Mouse (Mus musculus): ENCODE data around the gene Rbm38.

Gene Rbm38

DNA sequence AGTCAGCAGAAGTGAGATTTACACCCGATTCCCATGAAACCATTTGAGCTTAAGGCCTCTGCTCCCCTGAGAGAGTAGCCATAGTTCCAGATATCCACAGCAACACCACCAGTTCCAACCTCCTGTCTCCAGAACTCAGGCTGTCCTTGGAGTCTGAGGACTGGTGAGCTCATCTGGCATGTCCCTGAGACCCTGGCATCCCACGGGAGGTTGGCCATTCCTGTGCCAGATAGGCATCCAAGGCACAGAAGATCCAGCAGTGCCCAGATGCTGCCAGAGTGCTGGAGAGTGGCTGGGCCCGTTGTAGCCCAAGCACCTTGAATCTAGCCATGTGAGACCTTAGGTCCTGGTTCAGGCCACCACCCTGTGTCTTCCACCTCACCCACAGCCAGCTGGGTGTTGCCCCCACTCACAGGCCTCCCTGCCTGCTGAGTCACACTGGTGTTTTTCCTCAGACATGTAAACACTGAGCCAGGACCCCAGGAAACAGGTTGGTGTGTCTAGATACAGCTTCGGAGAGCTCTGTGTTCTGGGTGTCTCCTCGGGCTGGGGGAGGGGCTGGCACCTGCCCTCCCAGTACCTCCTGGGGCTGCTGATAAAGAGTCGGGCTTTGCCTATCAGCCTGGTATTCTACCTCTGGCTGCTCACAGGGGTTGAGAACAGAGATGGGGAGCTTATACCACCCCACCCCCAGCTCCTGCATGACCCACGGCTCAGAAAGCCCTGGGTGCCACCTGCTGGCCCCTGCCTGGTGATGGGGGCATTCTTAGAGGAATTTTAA lies 17.7 kb downstream of the Rbm38 start:
- no peak for DNase-seq

DNA sequence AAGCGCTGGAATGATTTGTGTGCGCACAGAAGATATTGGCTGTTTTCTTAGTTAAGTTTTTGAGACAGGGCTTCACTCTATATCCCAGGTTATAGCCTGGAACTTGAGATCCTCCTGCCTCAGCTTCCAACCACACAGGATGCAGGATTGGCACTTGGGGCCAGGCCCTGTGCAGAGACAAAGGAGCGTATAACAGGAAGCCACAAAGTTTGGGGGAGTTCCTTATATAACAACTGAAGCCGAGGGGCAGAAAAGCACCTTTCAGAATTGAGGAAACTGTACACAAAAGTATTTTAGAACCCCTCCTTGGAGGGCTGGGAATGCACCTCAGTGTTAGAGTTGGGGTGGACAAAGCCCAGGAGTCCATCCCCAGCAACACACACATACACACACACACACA lies 18.7 kb downstream of the Rbm38 start:
- no peak for DNase-seq

DNA sequence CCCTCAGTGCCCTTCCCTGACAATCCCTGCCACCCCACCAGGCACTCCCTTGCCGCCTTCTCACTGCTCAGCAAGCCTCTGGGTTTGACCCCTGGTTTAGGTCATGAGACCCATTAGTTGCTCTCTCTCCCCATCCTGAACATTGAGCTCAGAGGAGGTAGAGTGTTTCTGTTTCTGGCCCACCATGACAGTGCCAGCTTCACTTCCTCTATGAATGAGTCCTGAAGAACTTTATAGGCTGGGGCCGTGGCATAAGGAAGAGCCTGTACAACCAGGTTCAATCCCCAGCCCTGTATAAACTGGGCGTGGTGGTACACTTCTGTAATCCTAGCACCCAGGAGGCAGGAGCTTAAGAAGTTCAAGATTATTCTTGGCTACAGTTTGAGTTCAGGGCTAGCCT lies 20.5 kb downstream of the Rbm38 start:
- no peak for DNase-seq

DNA sequence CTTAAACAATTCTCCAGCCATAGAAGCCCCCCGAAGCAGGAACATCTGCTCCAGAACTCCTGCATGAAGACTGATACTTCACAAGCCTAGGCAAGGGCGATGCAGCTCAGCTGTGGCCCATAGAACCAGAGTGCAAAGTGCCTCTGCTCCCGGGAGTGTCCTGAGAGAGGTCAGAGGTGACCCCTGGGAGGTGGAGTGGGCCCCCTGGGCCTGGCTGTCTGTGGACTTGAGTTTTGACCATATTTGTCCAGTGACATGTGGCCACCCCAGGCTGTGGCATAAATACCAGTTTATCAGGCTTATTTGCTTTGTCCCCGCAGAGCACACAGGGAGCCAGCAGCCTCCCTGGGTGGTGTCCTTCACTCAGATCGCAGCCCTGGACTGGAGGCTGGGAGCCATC lies 20.9 kb downstream of the Rbm38 start:
- no peak for DNase-seq

DNA sequence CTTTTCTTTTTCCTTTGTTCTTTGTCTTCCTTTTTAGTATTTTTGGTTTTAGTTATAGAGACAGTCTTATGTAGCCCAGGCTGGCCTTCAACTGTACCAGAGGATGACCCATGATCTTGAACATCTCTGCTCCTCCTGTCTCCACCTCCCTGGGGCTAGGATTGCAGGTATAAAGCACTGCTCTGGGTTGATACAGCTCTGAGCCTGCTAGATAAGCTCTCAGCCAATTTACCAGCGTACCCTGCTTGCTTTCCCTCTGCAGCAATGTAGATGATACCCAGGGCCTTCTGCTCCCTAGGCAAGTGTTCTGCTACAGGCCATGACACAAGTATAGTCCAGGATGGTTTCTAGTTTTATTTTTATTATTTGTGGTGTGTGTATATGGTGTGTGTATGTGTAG lies 21.6 kb downstream of the Rbm38 start:
- DNase-seq: no peak

DNA sequence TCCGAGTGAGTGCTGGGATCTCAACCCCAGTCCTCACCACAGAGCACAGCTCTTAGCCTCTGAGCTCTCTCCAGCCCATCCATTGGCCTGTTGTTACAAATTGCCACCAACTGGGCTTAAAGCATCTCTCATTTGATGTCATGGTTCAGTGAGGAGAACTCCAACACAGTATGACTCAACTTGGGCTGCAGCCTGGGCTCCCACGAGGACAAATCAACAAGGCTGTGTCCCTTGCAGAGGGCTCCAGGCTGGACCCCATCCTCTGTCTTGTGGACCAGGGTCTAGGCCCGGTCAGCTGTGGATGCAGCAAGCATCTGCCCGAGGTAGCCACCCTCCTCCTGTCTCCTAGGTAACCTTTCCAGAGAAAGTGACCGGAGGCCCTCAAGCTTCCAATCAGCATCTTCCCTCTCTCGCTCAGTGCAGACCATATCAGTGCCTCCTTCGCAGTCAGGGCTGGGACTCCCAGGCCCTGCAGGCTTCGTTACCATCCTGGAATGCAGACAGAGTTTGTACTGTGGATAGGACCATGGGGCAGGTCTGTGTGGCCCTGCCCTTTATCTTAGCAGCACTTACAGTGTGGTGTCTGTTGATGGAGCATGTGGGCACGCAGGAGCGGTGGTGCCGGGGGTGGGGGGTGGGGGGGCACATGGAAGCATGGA lies 22.3 kb downstream of the Rbm38 start:
- no peak for DNase-seq

DNA sequence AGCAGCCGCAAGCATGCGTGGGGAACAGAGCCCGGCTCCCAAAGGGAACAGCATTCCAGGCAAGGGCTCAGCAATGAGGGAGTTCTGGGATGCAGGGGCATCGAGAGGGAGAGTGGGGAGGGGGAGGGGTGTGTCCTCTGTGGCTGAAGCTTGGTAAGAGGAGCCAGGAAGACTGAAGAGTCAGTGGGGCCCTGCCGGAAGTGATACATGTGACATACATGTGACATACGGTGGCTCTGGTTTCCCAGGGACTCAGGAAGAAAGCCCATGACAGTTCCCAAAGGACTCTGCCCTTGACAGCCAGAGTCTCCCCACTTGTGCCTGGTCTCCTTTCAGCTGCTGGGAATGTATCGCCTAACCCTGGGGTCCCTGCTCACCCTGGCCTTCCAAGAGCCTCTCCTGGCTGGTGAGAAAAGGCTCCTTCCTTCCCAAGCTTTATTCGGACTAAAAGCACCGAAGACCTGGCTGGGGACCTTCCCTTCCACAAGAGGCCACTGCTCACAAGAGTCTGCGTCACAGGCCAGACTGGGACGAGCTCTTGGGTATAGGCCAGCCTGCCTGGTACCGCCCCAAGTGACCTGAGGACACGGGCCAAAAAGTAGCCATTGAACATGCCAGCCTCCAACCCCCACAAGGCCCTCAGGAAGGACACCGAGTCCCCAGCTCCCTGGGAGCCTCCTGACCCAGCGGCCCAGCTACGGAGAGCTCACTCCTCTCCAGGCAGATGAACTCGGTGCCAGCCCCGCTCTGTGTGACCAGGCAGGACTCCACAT lies 24.1 kb downstream of the Rbm38 start:
- no peak for DNase-seq

DNA sequence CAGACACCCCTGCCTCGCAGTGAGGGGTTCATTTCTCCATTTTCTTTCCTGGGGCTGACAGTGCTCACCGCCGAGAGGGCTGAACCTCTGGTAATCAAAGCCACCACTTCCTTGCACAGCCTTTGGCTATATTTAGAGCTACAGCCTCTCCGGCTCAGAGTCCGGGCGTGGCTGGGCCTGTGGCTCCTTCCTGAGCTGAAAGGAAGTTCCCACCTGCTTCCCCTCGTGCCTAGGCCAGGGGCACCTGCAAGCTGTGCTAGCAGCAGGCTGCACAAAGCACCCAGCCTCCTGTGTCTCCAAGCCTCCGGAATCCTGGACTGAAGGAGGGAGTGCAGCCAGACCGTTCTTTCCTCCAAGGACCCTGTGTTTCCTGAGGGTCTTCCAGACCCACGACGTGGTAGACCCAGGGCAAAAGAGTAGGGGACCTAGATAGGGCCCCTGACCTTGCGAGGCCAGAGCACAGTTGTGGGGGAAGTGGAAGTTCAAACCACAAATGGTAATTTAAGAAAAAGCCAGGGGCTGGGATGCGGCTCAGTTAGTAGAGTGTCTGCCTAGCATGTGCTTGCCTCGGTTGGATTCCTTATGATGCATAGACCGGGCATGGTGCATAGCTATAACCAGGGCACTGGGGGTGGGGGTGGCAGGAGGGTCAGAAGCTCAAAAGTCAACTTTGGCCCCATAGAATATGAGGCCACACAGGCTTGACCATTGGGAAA lies 26.4 kb downstream of the Rbm38 start:
- DNase-seq: no peak

DNA sequence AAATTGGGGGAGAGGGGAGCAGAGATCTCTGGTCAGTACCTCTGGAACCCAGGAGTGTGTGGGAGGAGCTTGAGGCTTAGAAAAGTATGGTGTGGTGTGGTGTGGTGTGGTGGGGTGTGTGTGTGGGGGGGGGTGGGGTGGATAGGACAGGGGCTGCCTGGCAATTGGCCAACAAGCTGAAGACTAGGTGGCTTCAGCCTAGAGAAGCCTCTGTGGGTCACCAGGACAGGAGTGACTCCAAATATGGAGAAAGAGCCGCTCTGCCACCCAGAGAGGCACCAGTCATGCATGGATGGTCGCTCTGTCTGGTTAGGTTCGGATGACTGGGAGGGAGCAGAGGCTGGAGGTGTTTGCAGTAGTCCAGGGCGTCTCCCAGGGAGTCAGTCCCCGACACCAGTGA lies 27.2 kb downstream of the Rbm38 start:
- DNase-seq: no peak

DNA sequence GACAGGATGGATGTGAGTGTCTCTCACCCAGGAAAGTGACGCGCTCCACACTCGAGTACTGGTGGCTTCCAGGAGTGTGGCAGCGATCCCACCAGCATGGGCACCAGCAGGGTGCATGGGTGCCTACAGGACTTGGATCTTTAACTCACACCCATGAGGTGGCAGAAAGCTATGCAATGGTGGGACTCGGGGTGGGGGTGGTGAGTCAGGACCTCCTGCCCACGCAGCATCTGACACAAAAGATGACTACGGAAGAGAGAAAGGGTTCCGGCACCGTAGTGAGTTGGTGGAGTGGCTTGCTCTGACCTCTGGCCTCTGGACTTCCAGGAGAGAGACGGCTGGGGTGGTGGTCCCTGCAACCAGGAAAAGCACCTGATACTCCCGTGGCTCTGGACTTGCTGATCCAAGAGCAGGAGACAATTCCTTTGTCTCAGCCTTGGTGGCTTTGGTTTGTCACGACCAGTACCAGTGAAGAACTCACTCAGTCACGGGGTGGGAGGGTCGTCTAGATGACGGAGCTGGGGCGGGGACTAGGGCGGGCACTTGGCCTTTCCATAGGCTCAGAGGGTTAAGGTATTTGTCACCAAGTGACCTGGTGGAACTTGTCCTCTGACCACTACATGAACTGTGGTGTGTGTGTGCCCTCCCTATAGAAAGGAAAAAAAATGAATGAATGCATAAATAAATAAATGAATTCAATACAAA lies 27.9 kb downstream of the Rbm38 start:
- DNase-seq: no peak

DNA sequence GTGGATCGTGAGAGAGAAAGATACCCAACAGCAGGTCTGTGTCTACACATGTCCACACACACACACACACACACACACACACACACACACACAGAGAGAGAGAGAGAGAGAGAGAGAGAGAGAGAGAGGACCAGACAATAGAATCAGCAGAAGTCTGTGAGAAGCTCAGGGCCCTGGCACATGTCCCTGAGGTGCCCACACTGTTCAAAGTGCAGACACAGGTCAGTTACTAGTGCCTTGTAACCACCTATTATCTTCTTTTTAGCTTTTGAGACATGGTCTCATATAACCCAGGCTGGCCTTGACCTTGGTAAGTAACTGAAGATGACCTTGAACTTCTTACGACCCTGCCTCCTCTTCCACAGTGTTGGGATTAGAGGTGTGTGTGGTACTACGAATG lies 28.9 kb downstream of the Rbm38 start:
- DNase-seq: no peak

DNA sequence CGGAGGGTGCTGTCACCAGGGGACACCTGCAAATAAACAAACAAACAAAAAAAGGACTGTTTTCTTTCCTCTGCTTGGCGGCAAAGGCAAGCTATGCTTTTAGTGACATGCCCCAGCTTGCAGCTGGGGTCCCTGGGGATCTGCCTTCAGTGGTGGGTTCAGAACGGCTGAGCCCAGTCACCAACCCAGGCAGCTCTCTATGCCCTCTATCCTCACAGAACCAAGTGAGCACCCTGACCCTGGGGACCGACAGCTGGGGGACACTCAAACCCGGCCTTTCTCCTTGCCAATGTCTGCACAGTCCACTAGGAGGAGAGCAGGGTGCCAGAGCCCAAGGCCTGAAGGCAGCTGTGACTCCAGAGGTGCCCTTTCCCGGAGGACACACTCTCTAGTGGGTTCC lies 29.5 kb downstream of the Rbm38 start:
- no peak for DNase-seq

DNA sequence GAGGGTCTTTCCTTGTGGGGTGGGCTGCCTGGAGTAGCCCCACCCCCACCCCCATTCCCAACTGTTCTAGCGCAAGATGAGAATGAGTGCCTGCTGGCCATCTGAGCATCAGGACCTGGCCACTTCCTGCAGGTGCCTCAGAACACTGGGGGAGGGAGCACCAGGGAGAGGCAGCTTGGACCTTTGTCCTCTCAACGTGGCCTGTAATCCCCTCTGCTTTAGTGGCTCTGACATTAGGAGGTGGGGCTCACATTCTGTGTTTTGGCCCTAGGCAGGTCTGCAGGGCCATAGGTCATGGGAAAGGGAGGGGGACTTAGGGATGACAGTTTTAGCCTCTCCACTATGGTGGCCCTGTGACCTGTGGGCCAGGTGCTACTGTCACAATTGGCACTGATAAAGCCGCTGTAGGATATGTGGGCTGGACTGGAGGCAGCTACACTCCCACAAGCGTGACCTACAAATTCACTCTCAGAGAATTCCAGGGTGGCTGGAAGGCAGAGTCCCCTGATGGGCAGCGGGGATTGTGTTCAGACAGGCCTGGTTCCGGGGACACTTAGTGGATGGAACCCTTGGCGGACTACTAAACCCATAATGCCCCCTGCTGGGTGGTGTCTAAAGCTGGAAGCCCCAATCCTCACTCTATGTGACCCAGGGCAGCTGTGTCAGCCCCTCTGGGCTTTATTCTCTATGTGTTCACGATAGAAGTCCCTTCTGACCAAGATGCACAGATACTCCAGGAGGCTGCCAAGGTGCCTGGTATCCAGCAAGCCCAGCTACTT lies 30.5 kb downstream of the Rbm38 start:
- no peak for DNase-seq

DNA sequence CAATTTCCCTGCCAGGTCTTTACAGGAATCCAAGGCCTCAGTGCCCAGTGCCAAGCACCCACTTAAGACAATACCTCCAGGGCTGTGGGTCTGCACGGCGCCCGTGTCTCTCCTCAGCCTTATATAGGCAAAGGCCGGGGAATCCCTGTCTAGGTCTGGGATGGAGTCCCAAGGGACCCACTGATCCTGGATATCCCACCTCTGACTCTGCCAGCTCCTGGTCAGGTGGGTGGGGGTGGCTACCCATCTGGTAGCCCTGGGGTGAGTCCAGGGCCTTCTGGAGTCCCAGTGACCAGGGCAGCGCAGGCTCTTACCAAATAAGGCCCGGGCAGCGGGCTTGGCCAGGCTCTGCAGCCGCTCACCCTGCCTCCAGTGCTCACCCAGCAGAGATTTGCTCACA lies 32.6 kb downstream of the Rbm38 start:
- DNase-seq: no peak

DNA sequence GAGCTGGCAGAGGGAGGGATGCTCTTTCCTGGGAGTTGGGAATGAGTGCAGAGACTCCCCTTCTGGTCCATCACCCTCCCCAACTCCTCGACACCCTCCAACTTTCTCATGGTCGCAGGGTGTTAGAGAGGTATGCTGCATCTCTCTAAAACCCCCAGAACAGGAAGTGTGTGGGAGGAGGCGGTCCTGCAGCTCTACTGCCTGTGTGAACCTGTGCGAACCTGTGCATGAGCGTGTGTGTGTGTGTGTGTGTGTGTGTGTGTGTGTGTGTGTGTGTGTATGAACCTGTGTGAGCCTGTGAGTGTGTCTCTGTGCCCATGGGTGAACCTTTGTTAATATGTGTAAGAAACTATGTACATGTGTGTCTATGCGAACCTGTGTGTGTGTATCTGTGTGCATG lies 33.5 kb downstream of the Rbm38 start:
- no peak for DNase-seq

DNA sequence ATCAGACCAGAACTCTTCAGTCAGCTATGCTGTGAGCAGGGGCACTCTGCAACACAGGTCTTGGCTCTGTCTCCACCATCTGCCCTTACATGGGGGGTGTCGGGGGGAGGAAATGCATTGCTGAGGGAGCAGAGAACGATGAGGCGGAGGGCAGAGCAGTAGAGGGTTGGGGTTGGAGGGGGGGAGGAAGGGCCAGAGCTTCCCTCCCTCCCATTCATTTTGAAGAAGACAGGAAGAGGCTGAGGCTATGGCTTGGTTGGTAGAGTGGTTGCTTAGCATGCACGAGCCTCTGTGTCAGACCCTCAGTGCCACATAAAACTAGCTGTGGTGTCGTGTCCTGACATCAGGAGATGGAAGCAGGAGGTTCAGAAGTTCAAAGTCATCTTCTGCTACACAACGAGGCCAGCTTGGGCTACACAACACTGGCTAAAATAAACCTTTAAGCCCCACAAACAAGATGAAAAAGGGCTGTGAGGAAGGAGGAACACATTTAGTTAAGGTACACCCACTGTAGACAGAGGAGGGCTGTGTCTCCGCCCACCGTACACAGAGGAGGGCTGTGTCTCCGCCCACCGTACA lies 36.1 kb downstream of the Rbm38 start:
- DNase-seq: no peak

DNA sequence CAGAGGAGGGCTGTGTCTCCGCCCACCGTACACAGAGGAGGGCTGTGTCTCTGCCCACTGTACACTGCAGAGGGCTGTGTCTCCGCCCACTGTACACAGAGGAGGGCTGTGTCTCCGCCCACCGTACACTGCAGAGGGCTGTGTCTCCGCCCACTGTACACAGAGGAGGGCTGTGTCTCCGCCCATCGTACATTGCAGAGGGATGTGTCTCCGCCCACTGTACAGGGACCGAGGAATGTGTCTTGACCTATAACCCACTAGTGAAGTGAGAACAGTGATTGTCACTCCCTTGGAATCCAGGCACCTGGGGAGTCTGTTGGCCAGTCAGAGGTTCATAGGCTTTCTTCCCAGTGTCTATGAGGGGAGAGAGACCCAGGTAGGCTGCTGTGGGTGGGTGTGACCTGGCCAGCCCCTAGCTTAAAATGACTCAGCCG lies 36.6 kb downstream of the Rbm38 start:
- DNase-seq: no peak

DNA sequence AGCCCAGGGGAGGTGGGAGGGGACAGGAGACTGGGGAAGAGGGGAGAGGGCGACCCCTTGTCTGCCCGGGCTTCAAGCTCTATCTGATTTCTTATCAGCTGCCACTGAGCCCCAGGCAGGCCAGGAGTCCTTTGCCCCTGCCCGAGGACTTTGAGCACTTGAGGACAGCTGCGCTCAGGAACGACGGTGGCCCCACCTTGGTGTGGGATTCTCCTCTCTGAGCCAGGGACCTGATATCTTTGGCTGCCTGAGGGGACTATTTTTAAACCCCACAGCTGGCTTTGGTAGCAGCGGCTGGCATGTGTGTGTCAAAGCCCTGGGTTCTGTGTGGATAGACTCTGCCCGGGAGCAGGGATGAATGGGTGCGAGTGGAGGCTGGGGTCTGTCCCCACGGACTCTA lies 37.3 kb downstream of the Rbm38 start:
- DNase-seq: no peak

DNA sequence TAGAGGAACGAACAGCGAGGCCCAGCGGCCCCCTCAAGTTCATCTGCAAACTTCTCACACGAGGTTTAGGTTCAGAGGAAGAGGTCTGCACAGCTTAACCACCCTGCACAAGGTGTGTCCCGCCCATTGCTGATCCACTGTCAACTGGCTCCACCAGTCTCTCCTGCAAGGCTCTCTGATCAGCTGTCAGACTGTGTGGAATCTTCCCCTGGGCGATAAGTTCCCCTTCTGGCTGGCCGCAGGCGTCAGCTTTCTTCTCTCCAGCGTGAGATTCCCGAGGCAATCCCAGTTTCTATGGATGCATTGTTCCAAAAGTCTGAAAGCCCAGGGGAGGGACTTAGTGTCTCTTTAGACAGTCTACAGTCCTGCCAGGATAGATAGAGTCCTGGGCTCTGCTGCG lies 38.0 kb downstream of the Rbm38 start:
- DNase-seq: no peak

DNA sequence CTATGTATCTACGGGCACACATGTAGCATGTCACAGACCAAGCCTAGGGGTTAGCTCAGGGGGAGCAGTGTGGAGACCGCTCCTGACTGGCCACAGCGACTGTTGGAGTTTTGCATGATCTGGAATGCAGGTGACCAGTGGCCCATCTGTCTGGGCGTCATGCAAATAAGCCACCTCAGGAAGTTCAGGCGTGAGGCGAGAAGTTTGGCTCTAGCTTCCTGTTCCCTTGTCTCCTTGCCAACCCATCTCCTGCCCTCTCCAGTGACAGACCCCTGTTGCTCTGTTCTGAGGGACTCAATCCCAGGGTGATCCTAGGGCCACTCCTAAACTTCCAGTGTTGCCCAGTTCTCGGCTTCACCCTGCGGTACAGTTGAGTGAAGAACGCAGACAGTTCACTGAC lies 40.2 kb downstream of the Rbm38 start:
- no peak for DNase-seq

All from cerebellum, adult 8-10 months (tissue).